Mouse (Mus musculus): ENCODE measurements around the gene Sgcg.

Gene Sgcg

DNA sequence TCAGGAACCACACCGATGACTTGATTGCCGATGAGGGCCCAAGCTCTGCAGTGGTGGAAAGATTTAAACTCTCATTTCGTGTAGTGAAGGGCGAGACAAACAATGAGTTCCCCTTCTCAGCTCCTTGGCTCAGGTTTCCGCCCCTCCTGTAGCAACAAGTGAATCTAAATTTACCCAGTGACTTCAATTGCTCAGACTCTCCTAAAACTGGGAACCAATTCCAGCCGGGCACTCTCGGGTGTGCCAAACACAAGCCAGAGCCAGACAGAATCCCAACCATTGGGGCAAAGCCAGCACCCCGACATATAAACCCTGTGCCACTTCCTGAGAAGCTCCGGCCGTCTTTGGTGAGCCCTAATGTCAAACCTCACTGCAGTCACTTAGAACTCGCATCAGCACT lies at the start of gene Sgcg:
TSS of gene Sgcg (minus strand) at position 139 of the 400 bp plus-strand sequence.
- no peak for DNase-seq

DNA sequence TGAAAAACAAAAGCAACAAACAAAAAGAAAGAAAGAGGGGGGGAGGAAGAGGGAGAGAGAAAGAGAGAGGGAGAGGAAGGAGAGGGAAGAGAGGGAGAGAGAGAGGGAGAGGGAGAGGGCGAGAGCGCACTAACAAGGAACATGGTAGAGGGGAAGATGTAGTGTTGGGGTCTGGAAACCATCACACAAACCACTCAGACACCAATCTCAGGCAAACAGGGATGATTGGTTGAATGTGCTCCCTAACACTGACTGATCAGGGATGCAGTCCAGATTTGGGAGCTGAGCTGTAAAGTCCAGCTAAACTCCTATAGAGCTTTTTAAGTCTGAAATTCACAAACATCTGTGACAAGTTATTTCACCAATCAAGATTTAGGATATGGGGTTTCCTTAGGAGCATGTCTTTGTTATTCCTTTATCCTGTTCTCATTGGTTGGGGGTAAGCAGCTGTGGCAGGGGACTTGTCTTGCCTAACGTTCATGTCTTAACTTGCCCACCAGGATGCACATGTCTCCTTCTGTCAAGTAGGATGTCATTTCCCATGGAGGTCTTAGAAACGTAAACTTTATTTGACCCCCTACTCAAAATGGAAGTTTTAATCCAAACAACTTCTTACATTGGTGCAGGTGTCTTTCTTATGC lies 45.8 kb upstream of the Sgcg start:
- DNase-seq: no peak

DNA sequence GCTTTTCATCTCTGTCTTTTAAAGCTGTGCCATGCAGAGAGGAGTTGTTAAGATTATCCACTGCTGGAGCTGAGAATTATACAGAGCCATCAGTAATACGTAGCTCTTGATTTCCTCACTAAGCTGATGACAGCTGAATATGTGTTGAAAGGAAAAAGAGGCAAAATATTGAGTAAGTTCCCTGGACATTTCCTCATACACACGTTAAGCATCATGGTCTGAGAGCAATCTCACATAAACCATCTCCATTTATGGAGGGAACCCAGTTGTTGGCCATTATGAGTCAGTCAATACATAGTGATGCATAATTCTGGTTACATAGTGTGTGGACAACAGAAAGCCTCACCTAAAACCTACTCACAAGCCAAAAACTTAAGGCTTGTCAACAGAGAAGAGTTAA lies 44.1 kb upstream of the Sgcg start:
- DNase-seq: no peak

DNA sequence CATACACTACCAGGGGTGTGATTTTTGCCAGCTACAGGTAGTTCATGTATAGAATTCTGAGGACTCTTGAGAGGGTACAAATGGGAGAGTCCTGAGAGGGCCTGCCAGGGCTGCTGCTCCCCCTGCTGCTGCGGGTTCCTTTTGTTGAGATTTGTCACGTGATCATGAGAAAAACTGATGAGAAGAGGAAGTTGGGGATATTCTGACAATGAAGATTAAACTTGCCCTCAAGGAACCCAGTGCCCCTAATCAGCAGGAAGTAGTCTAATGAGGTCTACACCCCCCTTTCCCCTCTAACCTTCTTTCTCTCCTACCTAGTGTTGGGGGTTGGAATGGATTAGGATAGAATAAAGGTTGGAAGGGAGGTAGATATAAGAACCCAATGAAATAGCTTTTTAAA lies 43.0 kb upstream of the Sgcg start:
- DNase-seq: no peak

DNA sequence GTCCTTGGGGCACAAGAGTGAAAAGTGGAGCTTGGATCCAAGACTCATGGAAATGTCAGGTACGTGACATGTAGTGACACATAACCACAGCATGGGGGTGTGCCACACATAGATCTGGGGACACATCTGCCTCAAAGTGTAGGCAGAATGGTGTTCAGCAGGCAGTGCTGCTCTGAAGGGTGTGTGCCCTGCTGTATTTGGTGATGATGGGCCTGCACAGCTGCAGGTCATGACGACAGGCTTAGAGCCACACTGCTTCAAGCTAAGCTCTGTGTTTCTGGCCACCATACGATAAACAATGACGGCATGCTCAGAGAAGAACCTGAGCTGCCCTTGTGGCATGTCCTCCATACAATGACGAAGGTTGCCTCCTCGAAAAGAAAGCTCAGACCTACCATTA lies 41.5 kb upstream of the Sgcg start:
- DNase-seq: no peak

DNA sequence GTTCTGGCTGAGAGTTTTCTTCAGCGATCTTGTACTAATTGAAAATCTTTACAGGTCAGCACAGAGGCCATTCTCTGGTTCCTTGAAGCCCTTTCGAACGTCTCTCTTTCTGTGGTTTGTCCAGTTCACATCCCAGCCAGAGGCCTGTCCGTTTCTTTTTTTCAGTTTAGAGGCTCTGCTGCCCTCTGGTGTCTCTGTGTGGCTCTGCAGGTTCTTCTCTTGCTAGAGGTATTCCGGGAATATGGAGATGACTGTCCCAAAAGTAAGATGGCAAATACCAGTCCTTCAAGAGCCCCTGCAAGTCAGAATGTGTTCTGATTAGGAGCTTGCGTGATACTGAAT lies 36.4 kb upstream of the Sgcg start:
- DNase-seq: peak; percentile 55

DNA sequence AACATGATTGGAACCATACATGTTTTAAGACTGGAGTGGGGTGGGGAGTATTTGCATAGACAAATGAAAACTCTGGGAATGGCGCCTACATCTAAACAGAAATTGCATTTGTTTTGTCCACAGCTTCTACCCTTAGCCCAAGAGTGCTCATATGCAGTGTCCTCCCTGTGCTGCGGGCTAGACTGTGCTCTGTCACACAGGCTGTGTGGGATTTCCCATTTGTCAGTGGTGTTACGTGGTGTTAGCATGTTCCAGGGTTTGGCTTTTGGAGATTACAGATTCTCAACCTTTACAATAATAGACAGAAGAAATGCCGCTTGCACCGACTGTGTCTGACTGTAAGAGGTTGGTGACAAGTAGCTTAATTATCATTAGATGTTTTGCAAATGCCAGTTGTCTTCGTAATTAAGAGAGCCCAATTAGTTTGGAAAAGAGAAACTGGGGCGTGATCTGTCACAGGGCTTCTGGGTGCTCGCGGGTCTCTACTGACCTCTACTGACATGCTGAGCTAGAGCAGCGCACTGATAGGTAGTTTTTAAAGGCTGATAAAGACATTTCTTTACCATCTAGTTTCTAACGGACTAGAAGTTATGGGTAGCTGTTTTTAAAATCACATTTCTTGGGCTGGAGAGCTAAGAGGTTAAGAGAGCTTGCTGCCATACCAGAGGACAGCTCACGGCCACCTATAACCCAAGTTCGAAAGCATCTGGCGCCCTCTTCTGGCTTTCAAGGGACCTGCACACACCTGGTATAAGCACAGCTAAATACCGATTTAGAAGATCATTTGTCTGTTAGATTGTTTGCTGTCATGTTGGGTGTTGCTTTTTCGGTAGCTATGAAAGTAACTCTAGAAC lies 35.8 kb upstream of the Sgcg start:
- peak; percentile 66 for DNase-seq

DNA sequence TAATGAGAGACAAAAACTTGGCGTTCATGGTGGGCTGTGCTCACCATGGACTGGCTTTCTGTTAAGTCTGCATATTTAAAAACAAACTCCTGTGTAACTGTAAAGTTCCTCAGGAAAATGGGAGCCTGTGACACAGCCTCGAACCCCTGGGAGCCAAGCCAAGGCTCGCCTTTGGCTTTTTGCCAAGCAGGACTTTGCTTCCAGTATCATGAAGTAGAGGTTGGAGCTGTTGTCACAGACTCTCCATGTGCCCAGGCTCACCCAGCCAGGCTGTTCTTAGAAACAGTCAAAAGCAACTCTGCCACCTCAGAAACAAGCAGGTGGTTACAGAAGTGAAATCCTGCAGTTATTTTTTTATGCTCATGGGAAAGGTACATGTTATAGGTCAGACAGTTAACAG lies 32.4 kb upstream of the Sgcg start:
- no peak for DNase-seq

DNA sequence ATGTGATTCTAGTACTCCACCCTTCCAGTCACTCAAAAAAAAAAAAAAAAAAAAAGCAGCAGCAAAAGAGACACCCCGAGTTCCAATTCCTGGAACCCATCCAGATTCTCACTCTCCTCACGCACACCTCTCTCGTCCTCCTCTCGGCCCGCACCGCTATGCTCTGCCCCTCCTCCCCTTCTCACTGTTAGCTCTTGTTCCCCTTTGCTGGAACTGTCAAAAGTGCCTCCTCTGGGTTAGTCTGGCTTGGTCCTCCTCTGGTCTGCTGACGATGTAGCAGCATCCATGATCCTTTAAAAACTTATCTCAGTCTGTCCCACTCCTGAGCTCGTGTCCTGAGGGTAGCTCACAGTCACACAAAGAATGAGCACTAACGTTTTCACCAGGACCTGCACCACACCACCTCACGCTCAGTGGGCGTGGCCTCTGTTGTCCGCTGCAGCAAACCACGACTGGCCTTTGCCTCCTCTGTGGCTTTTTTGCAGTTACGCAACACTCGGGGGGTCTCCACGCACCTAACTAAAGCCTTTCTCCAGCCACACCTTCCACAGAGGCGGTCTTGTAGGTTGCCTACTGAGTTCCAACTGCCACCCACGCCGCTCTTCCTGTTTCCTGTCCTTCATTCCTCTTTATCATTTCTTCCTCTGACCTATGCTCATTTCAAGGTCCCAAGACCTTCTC lies 30.5 kb upstream of the Sgcg start:
- peak; percentile 30 for DNase-seq

DNA sequence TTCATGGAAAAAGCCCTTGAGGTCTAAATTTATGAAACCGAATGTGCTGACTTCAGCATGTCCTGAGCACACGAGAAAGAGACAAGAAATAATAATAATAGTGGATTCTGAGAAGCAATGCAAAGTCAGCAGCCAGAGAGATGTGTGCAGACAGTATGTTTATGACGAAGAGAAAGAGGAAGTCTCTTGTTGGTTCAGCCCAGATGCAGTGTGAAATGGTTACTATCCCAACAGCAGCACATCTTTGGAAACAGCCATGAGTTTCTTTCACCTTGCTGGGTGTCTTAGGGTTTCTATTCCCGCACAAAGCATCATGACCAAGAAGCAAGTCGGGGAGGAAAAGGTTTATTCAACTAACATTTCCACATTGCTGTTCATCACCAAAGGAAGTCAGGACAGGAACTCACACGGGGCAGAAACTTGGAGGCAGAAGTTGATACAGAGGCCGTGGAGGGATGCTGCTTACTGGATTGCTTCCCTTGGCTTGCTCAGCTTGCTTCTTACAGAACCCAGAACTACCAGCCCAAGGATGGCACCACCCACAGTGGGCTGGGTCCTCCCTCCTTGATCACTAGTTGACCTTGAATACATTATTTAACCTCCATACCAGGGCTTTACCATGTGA lies 20.5 kb upstream of the Sgcg start:
- DNase-seq: no peak

DNA sequence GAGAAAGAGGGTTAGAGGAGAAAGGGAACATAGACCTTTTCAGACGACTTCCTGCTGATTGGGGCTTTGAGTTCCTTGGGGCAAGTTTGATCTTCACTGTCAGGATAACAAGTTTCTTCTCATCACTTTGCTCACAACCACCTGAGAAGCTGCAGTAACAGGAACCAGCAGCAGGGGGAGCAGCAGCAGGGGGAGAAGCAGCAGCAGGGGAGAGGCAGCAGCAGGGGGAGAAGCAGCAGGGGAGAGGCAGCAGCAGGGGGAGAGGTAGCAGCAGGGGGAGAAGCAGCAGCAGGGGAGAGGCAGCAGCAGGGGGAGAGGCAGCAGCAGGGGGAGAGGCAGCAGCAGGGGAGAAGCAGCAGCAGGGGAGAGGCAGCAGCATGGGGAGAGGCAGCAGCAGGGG lies 19.0 kb upstream of the Sgcg start:
- DNase-seq: peak; percentile 60

DNA sequence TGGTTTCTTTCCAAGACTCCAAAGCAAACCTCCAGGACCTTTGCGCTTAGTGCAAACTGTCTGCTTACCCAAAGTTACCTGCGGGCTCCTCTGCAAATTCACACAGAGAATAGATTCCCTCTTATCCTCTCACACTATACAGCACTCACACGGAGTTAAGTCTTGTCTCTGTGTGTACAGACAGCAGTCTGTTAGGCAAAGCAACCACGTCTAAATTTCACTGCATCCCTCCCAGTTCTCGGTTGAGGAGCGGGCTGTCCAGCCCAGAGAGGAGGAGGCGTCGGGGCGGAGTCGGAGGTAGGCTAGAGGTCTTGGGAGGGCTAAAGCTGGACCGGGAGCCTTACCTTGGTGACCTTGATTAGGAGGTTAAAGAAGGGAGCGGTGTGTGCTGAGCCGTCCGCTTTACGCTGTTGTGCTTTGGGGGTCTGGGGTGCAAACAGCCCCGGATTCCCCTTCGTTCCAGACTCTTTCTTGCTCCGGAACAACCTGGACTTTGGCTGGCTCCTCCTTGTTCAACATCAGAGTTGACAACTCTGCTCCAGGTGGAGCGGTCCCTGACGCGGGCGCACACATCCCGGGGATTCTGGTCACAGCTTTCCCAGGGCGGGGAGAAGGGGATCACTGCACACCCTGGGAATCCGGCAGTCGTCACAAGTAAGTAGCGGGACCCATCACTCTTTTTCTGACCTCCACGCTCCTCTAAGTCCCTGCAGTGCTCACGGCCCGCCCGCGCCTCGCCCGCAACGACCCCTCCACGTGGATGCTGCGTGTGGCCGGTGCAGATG lies 16.3 kb upstream of the Sgcg start:
- no peak for DNase-seq

DNA sequence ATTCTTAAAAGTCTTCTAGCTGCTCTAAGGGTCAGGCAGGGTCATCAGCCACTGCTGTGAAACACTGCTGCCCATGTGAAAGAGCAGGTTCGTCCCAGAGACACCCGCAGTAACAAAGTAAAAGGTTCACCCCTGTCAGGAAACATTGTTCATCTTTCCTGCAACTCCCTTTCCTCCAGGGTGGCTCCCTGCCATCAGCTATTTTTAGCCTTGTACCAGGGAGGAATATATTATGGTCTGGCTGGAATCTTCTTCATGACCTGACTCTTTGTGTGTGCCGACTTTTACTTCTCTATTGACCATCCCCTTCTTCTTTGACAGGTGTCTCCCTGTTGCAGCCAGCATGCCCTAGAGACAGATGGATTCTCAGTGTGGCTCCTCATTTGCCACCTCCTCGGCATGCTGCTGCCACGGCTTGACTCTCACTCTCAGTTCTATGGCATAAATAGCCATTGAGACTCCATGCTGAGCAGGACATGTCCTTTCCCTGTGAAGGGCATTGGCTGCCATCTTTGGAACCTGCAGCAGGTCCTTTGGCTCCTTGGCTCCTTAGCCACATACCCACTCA lies 9.7 kb upstream of the Sgcg start:
- no peak for DNase-seq

DNA sequence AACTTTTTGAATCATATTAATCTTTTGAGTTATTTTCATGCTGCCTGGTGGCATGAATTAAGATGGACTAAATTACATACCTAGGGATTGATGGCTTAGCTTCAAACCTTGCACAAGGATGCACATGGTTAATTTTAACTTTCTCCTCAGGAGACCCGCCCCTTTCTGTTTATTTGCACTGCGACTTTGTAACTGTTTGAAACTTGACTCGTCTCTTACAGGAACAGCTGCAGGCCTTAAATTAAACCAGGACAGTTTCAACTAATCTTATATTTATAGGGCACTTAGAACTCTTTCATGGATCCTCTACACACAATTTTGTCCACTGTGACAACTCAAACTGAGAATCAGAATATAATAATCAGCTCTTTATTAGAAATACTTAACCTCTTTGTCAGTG lies 794 bp upstream of the Sgcg start:
- no peak for DNase-seq

DNA sequence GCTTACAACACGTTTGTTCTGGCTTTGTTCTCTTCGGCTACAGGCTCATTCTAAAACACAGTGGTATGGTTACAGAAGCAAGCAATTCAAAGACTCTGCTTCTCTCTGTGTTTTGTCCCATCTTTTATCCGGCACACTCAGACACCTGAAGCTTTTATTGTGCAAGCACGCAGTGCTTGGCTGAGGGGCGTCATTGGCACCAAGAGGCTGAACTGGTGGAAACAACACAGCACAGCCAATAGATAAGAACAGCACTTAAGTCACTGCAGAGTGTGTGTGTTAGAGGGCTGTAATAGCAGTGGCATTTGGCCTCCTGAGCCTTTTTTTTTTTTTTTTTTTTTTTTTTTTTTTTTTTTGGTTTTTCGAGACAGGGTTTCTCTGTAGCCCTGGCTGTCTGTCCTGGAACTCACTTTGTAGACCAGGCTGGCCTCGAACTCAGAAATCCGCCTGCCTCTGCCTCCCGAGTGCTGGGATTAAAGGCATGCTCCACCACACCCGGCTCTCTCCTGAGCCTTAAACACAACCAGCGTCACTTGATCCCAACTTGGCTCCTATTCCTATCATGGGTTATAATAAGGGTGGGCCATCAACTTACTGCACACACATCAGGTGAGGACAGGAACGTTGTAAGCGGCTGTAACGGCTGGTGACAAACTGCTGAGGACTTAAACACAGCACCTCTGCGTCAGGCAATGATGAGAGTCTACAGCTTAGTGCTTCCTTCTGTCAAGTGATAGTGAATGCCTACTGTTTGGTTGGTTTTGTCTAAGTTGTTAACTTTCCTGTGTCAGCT lies 5.5 kb downstream of the Sgcg start:
- no peak for DNase-seq

DNA sequence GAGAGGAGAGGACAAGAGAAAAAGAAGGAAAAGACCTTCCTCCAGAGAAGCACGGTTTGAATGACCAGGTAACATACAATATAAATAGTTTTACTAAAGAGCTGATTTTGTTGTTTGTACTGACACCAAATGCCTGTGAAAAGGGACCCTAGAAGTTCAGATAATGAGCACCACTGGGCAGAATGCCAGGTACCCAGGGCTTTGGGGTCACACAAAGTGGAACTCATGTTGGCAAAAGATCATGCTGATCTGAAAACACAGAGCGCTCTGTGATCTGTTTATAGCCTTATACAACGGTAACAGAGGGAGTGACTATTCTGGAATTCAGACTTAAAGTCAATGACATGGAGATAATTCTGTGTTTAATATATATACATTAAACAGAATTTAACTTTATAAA lies 11.8 kb downstream of the Sgcg start:
- DNase-seq: no peak

DNA sequence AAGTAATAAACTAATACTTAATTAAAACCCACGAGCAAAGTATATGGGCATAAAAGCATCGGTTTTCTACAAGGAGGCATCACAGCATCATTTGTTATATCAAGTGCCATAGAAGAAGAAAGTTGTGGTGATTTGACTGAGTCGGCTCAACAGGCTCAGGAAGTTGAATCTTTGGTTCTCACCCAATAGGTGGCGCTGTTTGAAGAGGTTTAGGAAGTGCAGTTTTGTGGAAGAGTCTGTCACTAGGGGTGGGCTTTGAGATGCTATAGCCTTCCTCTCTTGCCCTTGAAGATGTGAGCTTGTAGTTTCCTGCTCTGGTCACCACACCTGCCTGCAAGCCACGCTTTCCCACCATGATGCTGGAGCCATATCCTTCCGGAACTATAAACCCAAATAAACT lies 15.7 kb downstream of the Sgcg start:
- DNase-seq: no peak

DNA sequence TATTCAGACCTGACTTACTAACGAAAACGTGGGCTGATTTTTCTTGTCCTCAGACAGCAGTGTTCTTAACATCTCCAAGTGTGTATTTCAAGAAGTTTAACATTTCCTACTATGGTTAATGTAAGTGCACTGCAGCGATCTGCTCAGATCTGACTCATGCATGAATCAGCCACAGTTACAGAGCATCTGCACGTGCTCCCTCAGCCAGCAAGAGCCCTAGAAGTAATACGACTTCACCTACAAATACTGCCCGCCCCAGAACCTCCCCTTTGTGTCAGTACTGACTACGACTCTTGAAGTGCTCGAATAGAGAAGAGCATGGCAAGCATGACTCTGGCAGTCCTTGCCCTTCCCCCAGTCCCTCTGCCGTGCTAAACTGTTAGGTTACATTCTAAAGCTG lies 19.5 kb downstream of the Sgcg start:
- no peak for DNase-seq

DNA sequence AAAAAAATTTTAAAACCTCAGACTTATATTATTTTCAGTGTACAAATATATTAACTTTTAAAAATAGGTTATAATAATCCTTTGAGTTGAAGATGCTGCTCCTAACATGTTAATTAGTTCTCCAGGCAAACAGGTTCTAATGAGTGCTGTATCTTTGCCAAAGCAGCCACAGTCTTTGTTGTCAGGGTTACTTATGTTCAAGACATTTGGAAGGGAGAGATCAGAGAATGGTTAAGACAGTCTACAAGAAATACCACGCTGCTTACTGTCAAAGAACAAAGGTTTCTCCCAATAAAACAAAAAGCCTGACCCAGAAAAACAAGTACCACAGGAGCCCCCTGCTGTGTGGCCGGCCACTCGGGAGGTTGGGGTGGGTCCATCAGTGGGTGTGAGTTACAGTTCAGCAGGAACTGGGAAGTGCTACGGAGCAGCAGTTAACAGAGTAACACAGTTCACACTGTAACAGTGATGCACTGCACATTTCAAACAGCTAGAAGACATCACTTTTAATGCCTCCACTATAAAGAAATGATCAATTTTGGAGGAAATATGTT lies 21.1 kb downstream of the Sgcg start:
- no peak for DNase-seq

DNA sequence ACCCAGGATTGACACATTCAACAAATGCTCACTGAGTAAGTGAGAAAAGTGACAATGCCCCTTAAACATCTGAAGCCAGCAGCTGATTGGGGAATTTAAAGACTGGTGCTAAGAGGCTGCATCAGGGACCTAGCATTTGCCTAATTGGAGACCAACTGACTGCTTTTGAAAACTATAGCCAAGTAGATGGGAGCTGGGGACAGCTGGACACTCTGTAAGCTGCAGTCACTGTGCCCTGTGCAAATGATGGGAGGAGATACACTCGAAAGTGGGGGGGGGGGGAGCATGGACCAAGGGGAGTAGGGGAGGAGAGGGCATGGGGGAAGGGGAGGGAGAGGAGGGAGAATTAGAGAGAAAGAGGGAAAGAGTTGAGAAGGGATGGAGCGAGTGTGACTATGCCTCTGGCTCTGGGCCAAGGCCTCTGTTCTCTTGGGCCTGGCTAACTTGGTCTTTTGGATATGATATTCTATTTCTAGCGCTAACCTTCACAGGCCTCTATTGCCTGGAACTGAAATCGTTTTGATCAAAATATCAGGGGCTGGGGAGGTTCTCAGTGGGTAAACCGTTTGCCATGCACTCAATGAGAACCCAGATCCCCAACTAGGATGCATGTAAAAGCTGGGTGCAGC lies 22.3 kb downstream of the Sgcg start:
- no peak for DNase-seq
